Mouse (Mus musculus) heart, adult 8-10 months (tissue): ENCODE measurements around the gene Snapc4. TPM values are rescaled to one million over a fixed set of nuclear protein-coding genes. Genes with fewer than 3 reads are reported as not detected.
A peak's percentile ranks its signal among the peaks of the same experiment; 100 is the strongest.

ENCODE experiments used
- DNase-seq: peaks from one replicate; pipeline ENCODE4 v3.0.0; 2022; ENCODE audit warnings: low spot score
- total RNA-seq, 4 experiments: library from RNA; stranded (reverse); gene quantifications; 2 replicates each; pipeline ENCODE4 v1.2.4; 2022

The Snapc4 gene
- total RNA-seq: 10 to 100 TPM in 2 of 4 experiments, 1 to 10 TPM in 2; 6.4 to 13.1 (median 8.6) TPM

DNA sequence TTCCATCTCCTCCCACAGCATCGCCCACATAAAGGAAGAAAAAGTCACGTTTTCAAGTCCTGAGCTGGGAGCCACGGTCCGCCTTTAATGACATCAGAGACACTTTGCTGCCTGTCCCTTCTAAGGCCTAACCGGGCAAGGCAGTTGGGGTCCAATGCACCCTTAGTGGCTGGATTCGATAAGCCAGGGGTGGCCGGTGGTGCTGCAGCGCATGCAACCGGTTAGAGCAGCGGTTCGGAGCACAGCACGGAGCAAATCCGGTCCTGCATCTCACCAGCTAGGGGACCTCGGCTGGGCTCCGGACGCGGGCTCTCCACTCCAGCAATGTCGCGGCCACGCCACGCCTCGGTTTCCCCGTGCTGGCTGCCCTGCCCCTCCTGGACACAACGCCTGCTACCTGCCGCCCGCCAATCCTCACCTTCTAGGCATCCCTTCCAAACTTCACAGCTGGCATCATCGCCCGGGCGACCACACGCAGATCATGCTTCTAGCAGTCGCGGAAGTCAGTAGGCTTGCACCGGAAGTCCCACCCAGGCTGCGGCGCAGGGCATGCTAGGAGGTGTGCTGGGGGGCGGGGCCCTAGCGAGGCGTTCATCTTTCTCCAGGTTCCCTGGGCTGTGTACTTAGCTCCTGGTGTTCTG, at the start of gene Snapc4:
Gene Snapc4, minus strand, starts transcription at position 523 of the 641 bp plus-strand sequence.
- peak; percentile 78 for DNase-seq

DNA sequence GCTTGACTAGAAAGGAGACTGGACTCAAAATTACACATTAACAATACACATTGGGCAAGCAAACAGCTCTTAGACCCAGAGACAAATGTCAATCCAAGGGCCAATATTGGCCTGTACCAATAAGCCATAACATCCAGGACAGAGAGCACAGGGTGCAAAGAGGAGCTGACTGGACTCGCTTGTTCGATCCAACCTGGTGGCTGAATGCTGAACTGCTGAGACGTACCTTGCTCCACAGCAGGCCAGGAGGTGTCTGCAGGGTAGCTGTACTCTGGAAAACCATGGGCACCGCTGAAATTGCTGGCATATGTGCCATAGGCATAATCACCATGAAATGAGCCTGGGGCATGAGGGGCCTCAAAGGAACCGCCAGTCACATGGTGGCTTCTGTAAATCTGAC, 49.4 kb upstream of the Snapc4 start:
- no peak for DNase-seq

- DNase-seq: no peak
These were observed 44.1 kb upstream of the Snapc4 start for GRCm38 (mm10) chr2:26424541-26424940.

DNA sequence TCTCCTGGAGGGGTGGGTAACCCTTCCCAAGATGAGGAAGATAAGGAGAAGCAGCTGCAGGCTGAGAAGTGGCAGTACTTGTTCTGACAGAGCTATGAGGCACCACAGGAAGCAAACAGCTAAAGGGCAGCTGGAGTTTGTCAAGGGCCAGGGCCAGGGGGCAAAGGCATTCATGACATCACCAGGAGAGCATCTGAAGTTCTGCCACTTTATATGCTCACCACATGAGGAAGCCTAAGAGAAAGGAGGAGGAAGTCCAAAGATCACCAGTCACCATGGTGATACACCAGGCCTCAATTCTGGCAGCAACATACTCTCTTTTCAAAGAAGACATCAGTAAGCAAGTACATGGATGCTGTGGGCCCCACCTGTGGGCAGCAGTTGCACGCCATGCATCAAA, 42.6 kb upstream of the Snapc4 start:
- DNase-seq: no peak

GRCm38 (mm10) chr2:26421969-26422368, 41.5 kb upstream of the Snapc4 start:
- no peak for DNase-seq

GRCm38 (mm10) chr2:26418120-26418519, 37.7 kb upstream of the Snapc4 start:
- no peak for DNase-seq

DNA sequence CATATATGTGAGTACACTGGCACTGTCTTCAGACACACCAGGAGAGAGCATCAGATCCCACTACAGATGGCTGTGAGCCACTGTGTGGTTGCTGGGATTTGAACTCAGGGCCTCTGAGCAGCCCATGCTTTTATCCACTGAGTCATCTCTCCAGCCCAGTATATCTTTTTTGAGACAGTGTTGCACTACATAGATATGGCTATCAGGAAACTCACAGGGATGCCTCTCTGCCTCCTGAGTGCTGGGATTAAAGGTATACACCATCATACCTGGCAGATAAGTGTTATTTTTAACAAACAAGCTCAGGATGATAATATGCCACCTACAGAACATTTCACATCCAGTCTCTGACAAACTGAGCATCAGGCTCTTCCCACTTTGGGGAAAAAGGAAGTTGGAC, 36.6 kb upstream of the Snapc4 start:
- no peak for DNase-seq

DNA sequence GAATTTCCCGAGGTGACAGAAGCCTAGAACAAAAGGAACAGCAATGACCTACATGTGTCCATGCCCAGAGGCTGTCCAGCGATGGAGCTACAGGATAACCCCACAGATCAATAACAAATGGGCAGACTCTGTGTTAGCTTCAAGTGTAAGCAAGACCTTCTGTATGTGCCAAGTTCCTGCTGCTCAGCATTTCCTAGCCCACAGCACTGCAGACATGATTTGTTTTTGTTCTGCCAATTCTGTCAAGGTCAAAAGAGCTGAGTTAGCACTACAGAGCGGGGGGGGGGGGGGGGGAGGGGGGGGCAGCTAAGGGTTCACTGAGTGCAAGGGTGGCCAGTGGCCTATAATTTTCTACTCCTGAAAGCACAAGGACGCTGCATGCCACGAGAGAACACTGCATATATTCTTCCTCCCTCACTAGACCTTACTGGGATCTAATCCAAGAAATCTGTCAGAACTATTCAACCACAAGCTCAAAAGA, 30.5 kb upstream of the Snapc4 start:
- DNase-seq: no peak

DNA sequence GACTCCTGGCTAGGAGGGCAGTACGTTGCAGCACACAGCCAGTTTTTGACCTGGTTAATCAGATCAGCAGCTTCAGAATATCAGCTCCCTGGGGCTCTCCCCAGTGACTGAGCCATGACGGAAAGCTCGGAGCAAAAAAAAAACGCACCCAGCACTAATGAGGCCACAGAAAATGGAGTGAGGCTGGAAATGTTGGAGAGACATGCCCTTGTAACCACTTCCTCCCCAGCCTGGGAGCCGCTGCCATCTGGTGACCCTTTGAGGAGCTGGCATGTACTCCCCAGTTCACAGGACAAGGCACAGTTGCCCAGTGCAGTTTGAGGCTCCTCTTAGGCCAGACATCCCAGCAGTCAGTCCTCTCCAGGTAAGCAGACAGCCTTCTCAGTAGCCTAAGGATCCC, 29.6 kb upstream of the Snapc4 start:
- no peak for DNase-seq

GRCm38 (mm10) chr2:26409362-26409761, 28.9 kb upstream of the Snapc4 start:
- no peak for DNase-seq

DNA sequence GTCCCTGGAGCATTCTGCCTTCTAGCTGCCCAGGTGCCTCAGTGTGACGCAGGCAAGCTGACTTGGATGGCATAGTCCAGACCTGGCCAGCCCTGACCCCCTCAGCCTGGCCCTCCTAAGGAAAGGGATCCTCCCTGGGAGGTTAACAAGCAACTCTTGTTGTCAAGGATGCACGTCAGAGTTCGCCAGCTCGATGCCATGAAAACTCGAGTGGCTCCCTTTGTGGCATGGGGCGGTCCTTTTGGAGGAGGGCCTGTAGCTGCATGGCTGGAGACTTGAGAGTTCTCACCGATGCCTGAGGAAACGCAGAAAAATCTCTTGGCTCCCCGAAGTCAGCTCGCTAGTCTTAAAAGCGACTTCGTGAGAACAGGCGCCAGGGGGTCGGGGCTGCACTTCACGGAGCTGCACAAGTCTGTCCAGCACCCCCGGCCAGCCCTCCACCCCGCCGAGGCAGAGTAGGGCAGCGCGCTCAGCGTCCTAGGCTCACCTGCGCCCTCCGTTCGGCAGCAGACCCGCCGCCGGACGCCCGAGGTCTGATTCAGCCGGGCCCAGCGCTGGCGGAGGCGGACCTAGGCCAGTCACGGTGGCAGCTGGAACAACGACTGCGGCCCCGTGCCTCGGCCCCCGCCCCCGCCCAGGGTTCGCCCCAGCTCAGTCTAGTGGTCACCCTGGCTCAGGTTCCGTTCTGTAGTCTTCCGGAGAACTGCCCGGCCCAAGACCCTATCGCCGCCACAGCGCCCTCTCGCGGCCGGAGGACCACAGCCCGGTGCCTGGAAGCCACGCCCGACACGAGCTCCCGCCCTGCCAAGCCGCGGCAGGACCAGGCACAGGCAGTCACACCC, 28.3 kb upstream of the Snapc4 start, which contains the start of gene Inpp5e:
Gene Inpp5e, minus strand, starts transcription at position 689 of the 842 bp plus-strand sequence.
- DNase-seq: peak; percentile 97

- DNase-seq: no peak
These were observed 22.9 kb upstream of the Snapc4 start for GRCm38 (mm10) chr2:26403306-26403705.

- no peak for DNase-seq
These were observed 21.8 kb upstream of the Snapc4 start for GRCm38 (mm10) chr2:26402265-26402664.

DNA sequence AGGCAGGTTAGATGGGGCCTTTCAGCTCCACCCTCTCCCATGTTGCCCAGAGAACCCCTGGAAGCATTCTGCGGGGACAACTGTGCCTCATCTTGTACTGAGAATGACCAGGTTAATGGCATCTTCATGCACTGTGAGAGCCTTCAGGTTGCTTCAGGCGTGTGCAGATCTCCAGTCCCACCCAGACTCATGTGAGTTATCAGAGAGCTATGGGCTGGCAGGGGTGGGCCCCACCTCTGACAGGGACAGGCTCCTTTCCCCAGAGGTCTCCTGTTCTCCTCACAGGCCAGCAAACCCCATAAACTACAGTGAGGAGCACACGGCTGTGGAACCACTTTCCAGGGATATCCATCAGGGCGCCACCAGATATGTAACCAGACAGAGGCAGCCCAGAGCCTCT, 20.6 kb upstream of the Snapc4 start:
- DNase-seq: no peak

DNA sequence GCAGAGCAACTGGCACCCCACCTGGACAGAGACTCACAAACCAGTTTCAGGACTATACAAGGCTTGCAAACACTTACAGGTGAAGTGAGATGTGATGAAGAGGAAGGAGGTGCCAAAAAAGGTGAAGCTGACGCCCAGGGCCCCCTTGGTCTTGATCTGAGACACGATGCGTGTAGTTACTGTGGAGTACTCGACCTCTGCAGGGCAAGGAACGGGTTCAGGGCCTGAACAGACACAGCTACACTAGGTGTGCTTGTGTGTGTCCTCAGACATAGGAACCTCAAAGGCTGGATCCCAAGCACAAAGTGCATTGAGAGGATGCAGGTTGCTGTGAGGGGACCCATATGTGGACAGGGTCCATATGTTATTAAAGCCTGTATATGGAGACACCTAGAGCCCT, 19.8 kb upstream of the Snapc4 start:
- no peak for DNase-seq

DNA sequence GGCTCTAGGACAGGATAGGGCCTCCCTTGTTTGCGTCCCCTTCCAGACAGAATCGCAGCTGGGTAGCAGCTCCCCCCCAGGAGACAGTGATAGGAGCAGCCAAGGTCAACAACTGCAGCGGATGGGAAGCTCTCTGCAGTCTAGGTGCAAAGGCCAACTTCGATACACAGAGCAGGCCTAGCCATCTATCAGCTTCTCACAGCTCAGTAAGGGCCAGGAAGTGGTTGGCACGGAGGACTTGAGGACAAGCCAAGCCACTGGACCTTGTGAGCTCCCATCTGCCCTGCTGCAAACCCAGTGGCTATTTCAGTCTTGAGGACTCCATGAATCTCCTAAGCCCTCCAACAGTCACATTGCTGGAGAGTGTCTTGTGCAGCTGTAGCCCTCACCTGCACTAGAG, 19.2 kb upstream of the Snapc4 start:
- DNase-seq: peak; percentile 51

- DNase-seq: no peak
These were observed 18.5 kb upstream of the Snapc4 start for GRCm38 (mm10) chr2:26398978-26399377.

DNA sequence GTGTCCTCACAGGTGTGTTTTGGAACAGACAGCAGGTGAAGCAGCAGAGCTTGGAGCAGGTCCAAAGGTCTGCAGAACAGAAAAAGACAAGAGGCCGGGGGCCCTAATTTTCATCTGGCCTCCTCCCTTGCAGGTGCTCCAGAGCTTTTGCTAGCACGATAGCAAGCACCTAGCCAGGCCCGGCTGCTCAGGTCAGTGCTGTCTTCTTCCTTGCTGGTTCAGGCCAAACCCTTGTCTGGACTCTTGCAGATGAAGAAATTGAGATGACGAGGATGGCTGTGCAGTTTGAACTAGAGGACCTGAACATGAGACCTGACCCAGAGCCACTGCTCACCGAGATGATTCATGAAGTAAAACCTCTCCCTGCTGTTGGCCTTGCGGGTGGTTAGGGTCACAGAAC, 11.2 kb upstream of the Snapc4 start:
- no peak for DNase-seq

DNA sequence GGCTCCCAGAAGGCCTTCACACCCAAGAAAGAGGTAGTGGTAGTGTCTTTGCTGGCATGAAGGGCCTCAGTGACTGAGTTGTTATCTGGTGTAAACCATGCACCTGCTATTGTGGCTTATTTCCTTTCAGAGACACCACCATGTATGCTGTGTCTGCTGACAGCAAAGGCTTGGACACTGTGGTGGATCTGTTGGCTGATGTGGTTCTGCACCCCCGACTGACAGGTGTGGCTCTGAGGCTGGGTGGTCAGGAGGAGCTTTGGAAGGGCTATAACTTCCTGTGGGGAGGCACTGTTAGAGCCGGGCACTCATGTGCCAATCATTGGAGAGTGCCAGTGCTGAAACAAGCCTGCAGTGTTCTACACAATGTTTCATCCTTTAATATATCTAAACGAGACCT, 10.5 kb upstream of the Snapc4 start:
- DNase-seq: no peak

- peak; percentile 75 for DNase-seq
These were observed 8.8 kb upstream of the Snapc4 start, which contains the start of the genes Entr1 and Pmpca for GRCm38 (mm10) chr2:26389154-26389690. Gene Entr1, minus strand, starts transcription at chr2:26389316. Gene Pmpca, plus strand, starts transcription at chr2:26389339.

- no peak for DNase-seq
These were observed 8.3 kb upstream of the Snapc4 start for GRCm38 (mm10) chr2:26388682-26389153.

DNA sequence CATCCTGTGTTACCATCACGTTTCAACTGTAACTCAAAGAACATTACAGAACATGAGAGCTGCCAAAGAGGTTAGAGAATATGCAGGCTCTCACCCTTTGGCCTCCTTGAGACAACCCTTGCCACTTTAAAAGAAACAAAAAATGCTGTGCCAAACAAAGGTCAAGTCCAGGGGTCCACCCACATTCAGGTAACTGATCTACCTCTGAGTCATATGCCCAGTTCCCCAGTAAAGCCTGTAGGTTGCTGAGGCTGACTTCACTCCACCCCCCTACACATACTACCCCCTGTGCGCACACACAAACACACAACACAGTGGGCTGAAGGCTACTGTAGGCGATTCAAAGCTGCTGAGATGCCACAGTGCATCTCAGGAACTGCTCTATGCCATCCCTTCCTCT, 7.3 kb upstream of the Snapc4 start:
- DNase-seq: no peak
